Mouse (Mus musculus) mouse embryonic stem cell (cell line): Measurements from ENCODE around the gene Lgr5.

Experiments
- in situ Hi-C, 2 experiments: fragments of 300-500 bp; cut with MboI; formaldehyde crosslinking; loops; 1 replicate in 1 of 2; 3 replicates in 1 of 2; pipeline ENCODE4 v1.14.3; 2019 to 2020; ENCODE audit warnings: low sequenced_read_pairs in 2 of 2, low pct_unique_long_range_greater_than_20kb in 1 of 2, mixed read lengths in 1 of 2; ENCODE audit not compliant: unreplicated experiment in 1 of 2

Lgr5 gene

GRCm38 (mm10) chr10:115521081-115521451, 66.5 kb downstream of the Lgr5 start:
- in situ Hi-C loops: no loop called here

GRCm38 (mm10) chr10:115520200-115521080, 67.1 kb downstream of the Lgr5 start:
- in situ Hi-C loops: no loop called here

GRCm38 (mm10) chr10:115518845-115519244, 68.7 kb downstream of the Lgr5 start:
- in situ Hi-C loops: no loop called here

GRCm38 (mm10) chr10:115515503-115515902, 72.1 kb downstream of the Lgr5 start:
- in situ Hi-C loops: no loop called here

- in situ Hi-C loops: no loop called here
Observed at GRCm38 (mm10) chr10:115510959-115511358, 76.6 kb downstream of the Lgr5 start.

GRCm38 (mm10) chr10:115505631-115506239, 81.8 kb downstream of the Lgr5 start:
- in situ Hi-C loops: no loop called here

GRCm38 (mm10) chr10:115505155-115505554, 82.4 kb downstream of the Lgr5 start:
- in situ Hi-C loops: no loop called here

GRCm38 (mm10) chr10:115493778-115494141, 93.8 kb downstream of the Lgr5 start:
- in situ Hi-C loops: no loop called here

GRCm38 (mm10) chr10:115492956-115493777, 94.4 kb downstream of the Lgr5 start:
- in situ Hi-C loops: no loop called here

GRCm38 (mm10) chr10:115491803-115492510, 95.6 kb downstream of the Lgr5 start:
- in situ Hi-C loops: no loop called here

- in situ Hi-C loops: no loop called here
Observed at GRCm38 (mm10) chr10:115485602-115486001, 102.0 kb downstream of the Lgr5 start.

- in situ Hi-C loops: no loop called here
Observed at GRCm38 (mm10) chr10:115484660-115485059, 102.9 kb downstream of the Lgr5 start.

- in situ Hi-C loops: no loop called here
Observed at GRCm38 (mm10) chr10:115478441-115479141, 109.0 kb downstream of the Lgr5 start.

- in situ Hi-C loops: no loop called here
Observed at GRCm38 (mm10) chr10:115476506-115476905, 111.1 kb downstream of the Lgr5 start.

GRCm38 (mm10) chr10:115475000-115475550, 112.5 kb downstream of the Lgr5 start:
- in situ Hi-C loops: no loop called here

GRCm38 (mm10) chr10:115473213-115473961, 114.2 kb downstream of the Lgr5 start:
- in situ Hi-C loops: no loop called here

- in situ Hi-C loops: no loop called here
Observed at GRCm38 (mm10) chr10:115470621-115471334, 116.8 kb downstream of the Lgr5 start.
